Mouse (Mus musculus): Measurements from ENCODE around the gene Wapl. TPM values are rescaled to one million over a fixed set of nuclear protein-coding genes. Genes with fewer than 3 reads are reported as not detected.

Wapl gene
- polyA plus RNA-seq, 1 experiment from 2014 or later, result 18.8 TPM

DNA sequence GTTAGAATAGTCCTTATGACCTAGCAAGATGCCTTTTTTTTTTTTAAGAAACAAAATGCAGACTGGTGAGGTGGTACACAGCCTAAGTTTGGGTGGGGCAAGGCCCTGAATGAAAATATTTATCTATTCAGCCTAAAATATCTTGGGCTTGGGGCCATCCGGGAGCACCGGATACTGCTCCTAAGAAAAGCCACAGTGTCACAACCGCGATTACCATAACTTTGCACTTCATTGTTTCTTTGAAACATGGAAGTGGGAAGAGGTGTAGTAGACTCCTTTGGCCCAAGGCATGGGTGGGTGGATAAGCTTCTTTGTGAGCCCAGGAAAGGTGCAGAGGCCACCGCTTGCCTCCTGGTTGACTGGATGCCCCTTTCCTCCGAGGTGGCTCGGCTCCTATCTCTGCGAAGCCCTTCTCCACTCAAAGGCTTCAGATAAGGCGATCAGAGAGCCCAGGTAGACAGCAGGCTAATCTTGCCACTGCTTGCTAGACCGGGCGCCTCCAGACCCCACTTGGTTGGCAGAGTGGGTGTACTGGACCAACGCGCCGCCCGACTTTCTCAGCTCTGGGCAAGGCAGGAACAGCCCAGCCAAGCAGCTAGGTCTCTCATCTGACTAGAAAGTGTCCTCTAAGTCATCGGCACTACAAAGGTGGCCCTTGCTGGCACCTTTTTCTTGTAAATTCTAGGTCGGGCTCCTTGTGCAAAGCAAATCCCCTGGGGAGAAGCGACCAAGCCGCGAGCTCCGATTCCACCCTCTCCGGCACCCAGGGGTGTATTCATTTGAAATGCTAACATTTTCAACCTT is 12.7 kb upstream of the Wapl start:
- H3K4me2 ChIP-seq (ENCODE audit: low read length), result peak overlapping the region; percentile 93
- peak; percentile 43; the same call in 1 of the 2 replicates for ATAC-seq
- no peaks in the 10 kb centered on the region for H3K9me3 ChIP-seq (ENCODE audit: control insufficient read depth, low read length)
- no peak overlapping the region for H3K27ac ChIP-seq (ENCODE audit: low read length)
- H3K4me1 ChIP-seq (replicated peaks; ENCODE audit: control insufficient read depth, insufficient read depth, low read length), result peaks cover 12% of the 10 kb centered on the region
- H3K27me3 ChIP-seq (replicated peaks; ENCODE audit: control insufficient read depth, insufficient read depth, low read length), result peaks cover 17% of the 10 kb centered on the region
- H3K36me3 ChIP-seq (ENCODE audit: control insufficient read depth, insufficient read depth), result no peaks in the 10 kb centered on the region
- WGBS, result 12% methylated on average over 22 of the region's 22 CpGs
- H3K4me3 ChIP-seq (replicated peaks; ENCODE audit: low read length), result peak overlapping the region; percentile 56
- no peak overlapping the region; the same call in 1 of the 2 replicates for H3K9ac ChIP-seq (replicated peaks; ENCODE audit: low read depth, low read length)

DNA sequence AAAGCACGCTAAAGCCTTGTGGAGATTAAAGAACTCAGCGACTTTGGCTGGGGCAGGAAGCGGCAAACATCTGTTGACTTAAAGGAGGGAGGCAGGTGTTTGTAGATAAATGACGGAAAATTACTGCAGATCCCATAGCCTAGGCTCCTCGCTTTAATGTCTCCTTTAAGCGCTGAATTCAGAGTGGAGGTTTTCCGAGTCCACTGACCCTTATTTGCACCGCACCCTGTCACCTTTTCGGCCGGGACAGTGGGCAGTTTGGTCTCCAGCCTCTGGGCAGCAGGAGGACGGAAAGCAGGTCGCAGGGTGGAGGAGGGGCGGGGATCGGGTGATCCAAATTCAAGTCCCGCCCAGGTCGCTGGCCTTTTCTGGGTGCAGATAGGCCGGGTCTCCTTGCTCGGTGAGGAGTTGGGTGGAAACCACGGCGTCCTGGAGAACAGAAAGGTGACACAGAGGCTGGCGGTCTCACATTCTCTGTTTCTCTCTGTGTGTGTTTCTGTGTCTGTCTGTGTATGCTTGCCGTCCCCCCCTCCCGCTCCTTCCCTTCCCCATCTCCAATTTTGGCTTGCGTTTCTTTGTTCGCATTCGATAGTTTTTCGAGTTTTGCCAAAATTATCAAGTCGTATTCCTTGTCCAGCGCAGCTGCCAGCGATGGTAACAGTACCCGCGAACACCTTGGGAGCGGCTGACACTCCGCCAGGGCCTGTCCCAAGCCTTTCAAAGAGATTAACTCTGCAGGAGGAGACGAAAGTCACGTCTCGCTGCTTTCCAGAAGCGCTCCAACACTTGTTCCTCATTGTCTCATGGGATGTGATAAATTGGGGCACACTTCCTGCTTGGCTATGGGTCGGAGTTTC is 11.9 kb upstream of the Wapl start:
- WGBS, result under 1% methylated on average over 39 of the region's 39 CpGs
- no peaks in the 10 kb centered on the region for H3K36me3 ChIP-seq (ENCODE audit: control insufficient read depth, insufficient read depth)
- H3K9ac ChIP-seq (replicated peaks; ENCODE audit: low read depth, low read length), result peak overlapping the region; percentile 69
- H3K27me3 ChIP-seq (replicated peaks; ENCODE audit: control insufficient read depth, insufficient read depth, low read length), result peaks cover 17% of the 10 kb centered on the region
- H3K9me3 ChIP-seq (ENCODE audit: control insufficient read depth, low read length), result no peaks in the 10 kb centered on the region
- H3K27ac ChIP-seq (ENCODE audit: low read length), result no peak overlapping the region
- peak; percentile 63 for ATAC-seq
- H3K4me3 ChIP-seq (replicated peaks; ENCODE audit: low read length), result peak overlapping the region; percentile 56
- H3K4me1 ChIP-seq (replicated peaks; ENCODE audit: control insufficient read depth, insufficient read depth, low read length), result peaks cover 12% of the 10 kb centered on the region
- peak overlapping the region; percentile 93 for H3K4me2 ChIP-seq (ENCODE audit: low read length)

GRCm38 (mm10) chr14:34662478-34662826 is 11.3 kb upstream of the Wapl start:
- Histone ChIP-seq H3K4me2 (ENCODE audit: low read length) (peak overlapping the region; percentile 93), H3K27ac (ENCODE audit: low read length) (no peak overlapping the region), H3K36me3 (ENCODE audit: control insufficient read depth, insufficient read depth) (no peaks in the 10 kb centered on the region), H3K9me3 (ENCODE audit: control insufficient read depth, low read length) (no peaks in the 10 kb centered on the region), H3K27me3 (replicated peaks; ENCODE audit: control insufficient read depth, insufficient read depth, low read length) (peaks cover 17% of the 10 kb centered on the region), H3K4me1 (replicated peaks; ENCODE audit: control insufficient read depth, insufficient read depth, low read length) (peaks cover 12% of the 10 kb centered on the region), H3K9ac (replicated peaks; ENCODE audit: low read depth, low read length) (peak overlapping the region; percentile 69), H3K4me3 (replicated peaks; ENCODE audit: low read length) (peak overlapping the region; percentile 56)
- WGBS, result 6% methylated on average over 4 of the region's 4 CpGs
- 0 out of 2 replicates have a peak, but pooled peaks have one; percentile 21 for ATAC-seq

- no peak overlapping the region for H3K4me3 ChIP-seq (replicated peaks; ENCODE audit: low read length)
- peaks cover 17% of the 10 kb centered on the region for H3K27me3 ChIP-seq (replicated peaks; ENCODE audit: control insufficient read depth, insufficient read depth, low read length)
- no peak overlapping the region for H3K27ac ChIP-seq (ENCODE audit: low read length)
- H3K36me3 ChIP-seq (ENCODE audit: control insufficient read depth, insufficient read depth), result no peaks in the 10 kb centered on the region
- H3K9me3 ChIP-seq (ENCODE audit: control insufficient read depth, low read length), result no peaks in the 10 kb centered on the region
- peaks cover 12% of the 10 kb centered on the region for H3K4me1 ChIP-seq (replicated peaks; ENCODE audit: control insufficient read depth, insufficient read depth, low read length)
- no peak overlapping the region for H3K4me2 ChIP-seq (ENCODE audit: low read length)
- WGBS, result 85% methylated on average over 1 of the region's 1 CpGs
- no peak overlapping the region for H3K9ac ChIP-seq (replicated peaks; ENCODE audit: low read depth, low read length)
- ATAC-seq, result no peak
These were observed 10.3 kb upstream of the Wapl start for GRCm38 (mm10) chr14:34663381-34663780.

DNA sequence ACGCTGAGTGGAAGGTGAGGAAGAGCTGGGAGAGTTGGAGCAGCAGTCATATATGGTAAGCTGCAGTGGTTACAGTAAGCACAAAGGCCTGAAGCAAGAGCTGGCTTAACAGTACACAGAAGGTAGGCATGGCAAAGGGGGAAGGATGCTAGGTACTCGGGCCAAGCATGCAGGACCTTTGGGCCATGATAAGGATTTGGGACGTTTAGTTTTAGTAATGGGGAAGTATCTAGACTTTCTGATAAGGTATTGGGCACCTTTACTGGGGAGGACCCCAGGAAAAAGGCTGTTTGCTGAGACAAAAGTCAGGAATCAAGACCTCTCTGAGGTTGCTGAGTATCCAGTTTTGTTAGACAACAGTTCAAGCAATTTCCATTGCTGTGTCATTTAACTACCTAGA is 4.6 kb upstream of the Wapl start:
- H3K36me3 ChIP-seq (ENCODE audit: control insufficient read depth, insufficient read depth), result no peaks in the 10 kb centered on the region
- no peak overlapping the region for H3K4me2 ChIP-seq (ENCODE audit: low read length)
- H3K27ac ChIP-seq (ENCODE audit: low read length), result no peak overlapping the region
- no peak overlapping the region for H3K4me3 ChIP-seq (replicated peaks; ENCODE audit: low read length)
- 70% methylated on average over 3 of the region's 3 CpGs for WGBS
- peaks cover 8% of the 10 kb centered on the region for H3K4me1 ChIP-seq (replicated peaks; ENCODE audit: control insufficient read depth, insufficient read depth, low read length)
- H3K9me3 ChIP-seq (ENCODE audit: control insufficient read depth, low read length), result no peaks in the 10 kb centered on the region
- no peaks in the 10 kb centered on the region for H3K27me3 ChIP-seq (replicated peaks; ENCODE audit: control insufficient read depth, insufficient read depth, low read length)
- no peak for ATAC-seq
- no peak overlapping the region for H3K9ac ChIP-seq (replicated peaks; ENCODE audit: low read depth, low read length)

- 47% methylated on average over 2 of the region's 2 CpGs for WGBS
- no peak overlapping the region for H3K9ac ChIP-seq (replicated peaks; ENCODE audit: low read depth, low read length)
- H3K36me3 ChIP-seq (ENCODE audit: control insufficient read depth, insufficient read depth), result no peaks in the 10 kb centered on the region
- no peak for ATAC-seq
- H3K27ac ChIP-seq (ENCODE audit: low read length), result no peak overlapping the region
- H3K4me2 ChIP-seq (ENCODE audit: low read length), result no peak overlapping the region
- H3K4me3 ChIP-seq (replicated peaks; ENCODE audit: low read length), result no peak overlapping the region
- H3K4me1 ChIP-seq (replicated peaks; ENCODE audit: control insufficient read depth, insufficient read depth, low read length), result peaks cover 12% of the 10 kb centered on the region
- no peaks in the 10 kb centered on the region for H3K9me3 ChIP-seq (ENCODE audit: control insufficient read depth, low read length)
- H3K27me3 ChIP-seq (replicated peaks; ENCODE audit: control insufficient read depth, insufficient read depth, low read length), result no peaks in the 10 kb centered on the region
These were observed 3.5 kb upstream of the Wapl start for GRCm38 (mm10) chr14:34670256-34670655.

DNA sequence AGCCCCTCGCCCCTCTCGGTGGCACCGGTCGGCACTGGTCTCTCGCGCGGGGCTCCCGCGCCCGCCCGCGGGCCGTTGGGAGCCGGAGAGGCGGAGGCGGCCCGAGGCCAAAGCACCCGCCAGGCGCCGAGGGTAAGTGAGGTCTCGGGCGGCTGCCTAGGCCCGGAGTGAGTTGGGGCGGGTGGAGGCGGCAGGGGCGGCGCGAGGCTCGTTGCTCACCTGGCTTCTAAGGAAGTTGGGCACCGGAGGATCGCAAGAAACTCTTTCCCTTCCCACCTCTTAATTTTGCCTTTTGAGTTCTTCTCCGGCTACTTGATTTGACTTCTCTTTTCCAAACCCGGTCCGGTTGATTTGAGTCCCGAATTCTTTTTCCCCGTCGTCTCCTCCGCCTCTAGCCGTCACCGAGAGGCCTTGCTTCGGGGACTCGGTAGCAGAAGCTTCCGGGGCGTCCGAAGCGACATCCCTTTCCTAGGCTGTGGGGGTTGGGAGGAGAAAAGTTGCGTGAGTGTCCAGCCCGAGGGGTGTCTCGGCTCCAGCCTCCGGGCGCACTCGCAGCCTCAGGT is 582 bp downstream of the Wapl start:
- H3K27ac ChIP-seq (ENCODE audit: low read length), result peak overlapping the region; percentile 93
- peaks cover 17% of the 10 kb centered on the region for H3K4me1 ChIP-seq (replicated peaks; ENCODE audit: control insufficient read depth, insufficient read depth, low read length)
- ATAC-seq, result no peak
- H3K9ac ChIP-seq (replicated peaks; ENCODE audit: low read depth, low read length), result peak overlapping the region; percentile 95
- peak overlapping the region; percentile 95 for H3K4me2 ChIP-seq (ENCODE audit: low read length)
- no peaks in the 10 kb centered on the region for H3K27me3 ChIP-seq (replicated peaks; ENCODE audit: control insufficient read depth, insufficient read depth, low read length)
- no peaks in the 10 kb centered on the region for H3K9me3 ChIP-seq (ENCODE audit: control insufficient read depth, low read length)
- WGBS, result under 1% methylated on average over 51 of the region's 52 CpGs
- no peaks in the 10 kb centered on the region for H3K36me3 ChIP-seq (ENCODE audit: control insufficient read depth, insufficient read depth)
- H3K4me3 ChIP-seq (replicated peaks; ENCODE audit: low read length), result peak overlapping the region; percentile 98

DNA sequence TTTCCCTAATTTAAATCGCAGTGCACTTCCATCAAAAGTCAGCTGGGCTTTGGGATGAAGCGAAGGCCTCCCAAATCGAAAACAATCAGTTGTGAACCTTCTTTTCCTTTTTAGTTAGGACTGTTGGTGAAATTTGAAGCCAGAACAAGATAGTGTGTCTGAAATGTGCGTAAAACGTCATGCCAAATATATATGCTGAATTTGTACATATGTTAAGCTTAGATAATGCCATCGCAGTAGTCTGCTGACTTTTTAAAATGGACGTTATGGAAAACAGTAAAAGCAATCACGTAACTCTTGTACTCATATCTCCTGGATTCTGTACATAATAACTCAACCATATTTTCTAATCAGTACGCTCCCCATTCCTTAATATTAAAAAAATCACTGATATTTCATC is 1.2 kb downstream of the Wapl start:
- H3K4me3 ChIP-seq (replicated peaks; ENCODE audit: low read length), result peak overlapping the region; percentile 98
- no peaks in the 10 kb centered on the region for H3K36me3 ChIP-seq (ENCODE audit: control insufficient read depth, insufficient read depth)
- H3K27me3 ChIP-seq (replicated peaks; ENCODE audit: control insufficient read depth, insufficient read depth, low read length), result no peaks in the 10 kb centered on the region
- no peaks in the 10 kb centered on the region for H3K9me3 ChIP-seq (ENCODE audit: control insufficient read depth, low read length)
- no peak overlapping the region for H3K27ac ChIP-seq (ENCODE audit: low read length)
- H3K9ac ChIP-seq (replicated peaks; ENCODE audit: low read depth, low read length), result peak overlapping the region; percentile 95
- ATAC-seq, result no peak
- peak overlapping the region; percentile 95 for H3K4me2 ChIP-seq (ENCODE audit: low read length)
- H3K4me1 ChIP-seq (replicated peaks; ENCODE audit: control insufficient read depth, insufficient read depth, low read length), result peaks cover 17% of the 10 kb centered on the region
- WGBS, result 36% methylated on average over 9 of the region's 9 CpGs

GRCm38 (mm10) chr14:34675347-34675865 is 1.7 kb downstream of the Wapl start:
- H3K4me3 ChIP-seq (replicated peaks; ENCODE audit: low read length), result no peak overlapping the region
- no peak overlapping the region for H3K9ac ChIP-seq (replicated peaks; ENCODE audit: low read depth, low read length)
- 66% methylated on average over 5 of the region's 5 CpGs for WGBS
- ATAC-seq, result no peak
- H3K4me2 ChIP-seq (ENCODE audit: low read length), result peak overlapping the region; percentile 35
- H3K9me3 ChIP-seq (ENCODE audit: control insufficient read depth, low read length), result no peaks in the 10 kb centered on the region
- H3K27ac ChIP-seq (ENCODE audit: low read length), result no peak overlapping the region
- H3K36me3 ChIP-seq (ENCODE audit: control insufficient read depth, insufficient read depth), result no peaks in the 10 kb centered on the region
- no peaks in the 10 kb centered on the region for H3K27me3 ChIP-seq (replicated peaks; ENCODE audit: control insufficient read depth, insufficient read depth, low read length)
- H3K4me1 ChIP-seq (replicated peaks; ENCODE audit: control insufficient read depth, insufficient read depth, low read length), result peaks cover 17% of the 10 kb centered on the region

Measured in forebrain, embryonic 16.5 days (tissue).